Mouse (Mus musculus) layer of hippocampus, adult 18-20 months (tissue): ENCODE results near the gene Slc24a4. TPM values are rescaled to one million over a fixed set of nuclear protein-coding genes. Genes with fewer than 3 reads are reported as not detected.
"Not testable (repeated sequence)": the region's sequence is repeated elsewhere in the genome, so short reads cannot be mapped to it uniquely, and the experiment has no call there.

Experiments
- DNase-seq, 2 experiments: peaks; one replicate each; pipeline ENCODE4 v3.0.0; 2022; ENCODE audit warnings: low spot score in 2 of 2
- total RNA-seq, 2 experiments: library from RNA; stranded (reverse); gene quantifications; 2 replicates each; pipeline ENCODE4 v1.2.3; 2021

Slc24a4 gene
- total RNA-seq, 2 experiments from 2014 or later, result 46.6 to 51.9 TPM

DNA sequence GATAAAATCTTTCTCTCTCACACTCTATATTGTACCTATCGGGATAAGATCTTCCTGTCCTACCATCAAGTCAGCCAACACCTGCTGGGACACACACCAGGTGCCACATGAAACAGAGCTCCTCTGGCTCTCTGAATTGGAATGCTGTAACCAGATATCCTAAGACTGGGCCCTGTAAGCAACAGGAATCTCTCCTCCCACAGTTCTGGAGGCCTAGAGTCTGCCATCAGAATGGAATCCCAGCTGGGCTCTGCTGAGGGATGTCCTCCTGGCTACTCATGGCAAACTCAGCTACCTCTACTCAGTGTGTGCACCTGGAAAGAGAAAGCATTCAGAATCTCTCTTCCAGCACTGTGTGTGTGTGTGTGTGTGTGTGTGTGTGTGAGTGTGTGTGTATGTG lies 115.4 kb downstream of the Slc24a4 start:
- DNase-seq, result no peak

DNA sequence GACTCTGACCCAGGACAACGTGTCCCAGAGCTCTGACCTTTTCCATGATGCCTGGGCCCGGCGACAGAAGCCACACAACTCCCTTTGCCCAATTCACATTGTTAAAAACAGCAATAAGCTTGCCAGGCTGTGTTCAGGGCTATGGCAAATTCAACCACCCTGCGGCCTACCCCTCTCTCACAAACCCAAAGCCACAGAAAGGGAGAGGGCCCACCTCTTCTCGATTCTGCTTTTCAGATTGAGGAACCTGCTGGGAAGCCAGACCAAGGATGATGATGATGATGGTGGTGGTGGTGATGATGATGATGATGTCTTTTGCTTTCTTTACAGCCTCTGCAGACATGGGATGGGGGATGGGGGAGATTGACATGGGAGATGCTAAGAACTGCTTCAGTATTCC lies 117.7 kb downstream of the Slc24a4 start:
- no peak for DNase-seq

DNA sequence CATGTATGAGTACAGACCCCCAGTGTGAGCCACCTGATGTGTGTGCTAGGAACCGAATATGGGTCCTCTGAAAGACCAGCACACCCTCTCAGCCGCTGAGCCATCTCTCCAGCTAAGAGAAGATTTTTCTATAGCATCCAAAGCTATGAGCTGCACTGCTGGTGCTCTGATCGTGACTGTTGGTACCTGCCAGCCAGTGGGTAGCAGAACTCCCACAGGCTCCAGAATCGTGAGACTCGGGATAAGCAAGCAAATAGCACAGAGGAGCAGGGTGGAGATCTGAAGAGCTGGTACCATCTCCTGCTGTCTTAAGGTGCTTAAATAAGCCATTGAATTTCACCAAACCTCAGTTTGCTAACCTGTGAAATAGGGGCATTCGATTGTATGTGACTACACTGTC lies 119.6 kb downstream of the Slc24a4 start:
- no peak for DNase-seq

DNA sequence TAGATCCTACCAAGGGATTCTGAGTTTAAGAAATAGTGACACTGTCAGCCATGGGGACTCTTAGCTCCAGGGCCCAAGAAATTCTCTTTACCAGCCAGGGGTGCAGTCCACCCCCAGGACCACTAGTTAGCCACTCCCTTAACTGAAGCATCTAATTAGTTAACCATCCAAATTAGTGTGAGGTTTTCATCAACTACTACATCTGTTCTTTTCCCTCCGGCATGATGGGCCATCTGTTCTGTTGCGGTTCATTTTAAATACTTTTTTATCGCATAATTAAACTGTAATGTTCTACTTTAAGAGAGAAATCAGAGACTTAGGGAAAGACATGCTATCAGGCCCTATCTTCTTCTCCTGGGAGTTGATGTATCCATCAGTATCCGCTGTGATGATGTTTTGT lies 121.8 kb downstream of the Slc24a4 start:
- DNase-seq, result peak; percentile 38 to 72

DNA sequence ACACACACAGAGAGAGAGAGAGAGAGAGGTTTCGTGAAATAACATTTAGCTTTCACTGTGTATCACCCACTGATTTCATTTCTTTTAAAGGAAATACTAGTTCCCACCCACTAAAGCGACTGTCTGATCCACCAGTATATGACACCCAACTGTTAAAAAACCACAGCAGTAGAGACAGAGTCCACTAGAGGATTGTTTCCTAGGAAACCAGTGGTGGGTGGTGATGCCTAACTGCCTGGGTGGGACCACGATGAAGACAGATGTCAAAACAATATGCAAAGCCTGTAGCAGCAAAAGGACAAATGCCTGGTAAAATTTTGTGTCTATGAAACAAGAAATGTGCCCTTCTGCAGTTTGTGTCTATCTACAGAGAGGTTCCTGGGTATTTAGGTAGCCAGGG lies 122.5 kb downstream of the Slc24a4 start:
- DNase-seq, result peak; percentile 47 to 77

DNA sequence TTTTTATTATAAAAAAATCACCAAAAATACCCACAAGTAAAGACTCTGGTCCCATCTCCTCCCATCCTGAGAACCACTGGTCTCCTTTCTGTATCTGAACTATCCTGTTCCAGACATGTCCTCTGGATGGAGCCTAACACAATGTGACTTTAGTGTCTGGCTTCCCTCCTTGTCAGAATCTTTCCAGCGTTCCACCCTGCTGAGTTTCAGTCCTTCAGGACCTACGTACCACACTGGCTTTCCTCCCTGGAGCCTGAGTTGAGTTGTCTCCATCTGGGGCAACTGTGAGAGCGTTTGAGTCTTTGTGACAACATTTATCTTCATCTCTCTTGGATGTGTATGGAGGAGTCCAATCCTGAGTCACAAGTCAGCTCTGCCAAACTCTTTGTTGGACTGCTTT lies 123.5 kb downstream of the Slc24a4 start:
- DNase-seq, result no peak

DNA sequence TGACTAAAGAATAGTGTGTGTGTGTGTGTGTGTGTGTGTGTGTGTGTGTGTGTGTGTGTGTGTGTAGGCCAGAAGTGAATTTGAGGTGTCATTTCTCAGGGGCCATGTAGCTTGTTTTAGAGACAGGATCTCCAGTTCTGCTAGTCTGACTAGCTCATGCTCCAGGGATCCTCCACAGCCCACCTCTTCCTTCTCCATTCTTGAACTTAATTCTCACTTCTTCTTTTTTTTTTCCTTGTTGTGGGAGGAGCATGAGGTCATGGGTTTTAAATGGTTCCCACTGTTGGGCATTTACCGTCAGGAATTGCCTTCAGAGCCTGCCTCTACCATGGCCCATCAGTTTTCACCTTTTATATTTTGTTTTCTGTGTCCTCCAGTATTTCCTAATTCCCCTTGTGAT lies 124.0 kb downstream of the Slc24a4 start:
- no peak for DNase-seq

DNA sequence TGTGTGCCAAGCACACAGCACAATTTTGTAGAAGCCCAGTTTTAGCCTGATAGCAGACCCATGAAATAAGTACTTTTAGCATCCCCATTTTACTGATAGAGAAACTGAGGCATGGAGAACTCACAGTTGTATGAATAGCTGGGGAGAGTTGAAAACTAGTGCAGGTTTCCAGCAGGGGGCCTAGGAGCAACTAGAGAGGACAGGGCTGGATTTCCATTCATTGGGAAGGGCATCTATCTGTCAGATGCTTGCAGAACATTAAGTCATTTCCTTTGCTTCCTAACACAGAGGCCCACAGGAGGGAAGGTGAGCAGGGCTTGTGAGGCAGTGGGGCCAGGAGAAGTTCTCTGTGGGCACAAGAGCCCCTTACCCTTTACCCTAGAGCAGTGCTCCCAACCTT lies 126.5 kb downstream of the Slc24a4 start:
- DNase-seq, result no peak

DNA sequence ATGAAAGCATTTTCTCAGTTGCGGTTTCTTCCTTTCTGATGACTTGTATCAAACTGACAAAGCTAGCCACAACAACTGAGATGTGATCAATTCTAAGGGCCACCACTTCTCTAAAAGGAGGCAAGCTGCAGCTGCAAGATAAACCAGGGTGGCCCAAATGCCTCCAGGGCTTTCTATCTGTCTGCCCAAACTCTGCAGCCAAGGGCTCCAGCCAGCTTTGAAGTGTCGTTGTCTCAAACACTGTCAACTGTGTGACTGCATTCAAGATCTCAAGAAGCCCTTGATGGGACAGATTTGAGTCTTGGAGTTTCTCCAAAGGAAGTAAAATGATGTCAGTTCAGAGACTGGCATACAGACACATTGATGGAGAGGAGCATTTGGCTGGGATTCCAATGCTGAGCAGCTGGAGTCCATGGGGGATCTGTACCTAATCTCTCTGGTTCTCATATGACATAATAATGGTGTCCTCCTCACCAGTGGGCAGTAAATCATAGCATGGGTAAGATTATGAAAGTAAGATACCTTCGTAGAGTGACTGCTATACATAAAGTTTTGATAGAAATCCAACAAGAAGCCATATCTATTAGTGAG lies 130.1 kb downstream of the Slc24a4 start:
- no peak for DNase-seq

DNA sequence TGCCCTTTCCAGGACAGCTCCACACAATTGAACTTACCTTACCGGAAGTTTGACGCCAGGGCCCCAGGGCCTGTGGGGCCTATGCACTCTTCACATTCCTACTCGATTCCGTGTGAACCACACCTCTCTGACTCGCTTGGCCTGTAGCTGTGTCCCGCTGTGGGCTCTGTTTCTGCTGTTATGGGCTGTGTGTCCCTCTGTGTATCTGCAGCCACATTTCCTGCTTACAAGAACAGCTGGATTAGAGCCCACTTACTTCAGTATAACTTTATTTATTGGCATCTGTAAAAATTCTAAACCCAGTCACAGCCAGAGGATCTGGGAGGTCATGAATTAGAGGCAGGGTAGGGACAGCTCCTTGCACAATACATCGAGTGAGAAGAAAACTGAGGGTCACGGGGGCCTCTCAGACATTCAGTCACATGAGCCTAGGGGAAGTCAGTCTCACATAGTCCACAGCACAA lies 133.4 kb downstream of the Slc24a4 start:
- no peak for DNase-seq

DNA sequence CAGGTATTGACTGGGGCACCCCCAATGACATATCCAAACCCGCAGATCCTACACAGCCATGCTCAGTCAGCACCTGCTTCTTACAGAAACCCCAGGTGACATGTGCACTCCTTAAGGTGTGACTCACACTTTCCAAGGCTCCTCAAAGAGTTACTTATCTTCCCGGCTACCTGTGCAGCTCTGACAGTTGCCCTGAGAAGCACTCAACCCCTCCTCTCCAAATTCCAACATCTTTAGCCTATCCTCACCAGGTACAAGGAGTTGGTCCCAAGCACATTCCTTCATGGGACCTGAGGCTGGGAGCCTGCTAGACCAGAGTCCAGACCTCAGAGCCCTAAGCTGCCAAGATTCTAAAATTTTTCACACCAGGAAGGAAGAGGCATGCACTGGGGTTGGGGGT lies 134.3 kb downstream of the Slc24a4 start:
- no peak for DNase-seq

DNA sequence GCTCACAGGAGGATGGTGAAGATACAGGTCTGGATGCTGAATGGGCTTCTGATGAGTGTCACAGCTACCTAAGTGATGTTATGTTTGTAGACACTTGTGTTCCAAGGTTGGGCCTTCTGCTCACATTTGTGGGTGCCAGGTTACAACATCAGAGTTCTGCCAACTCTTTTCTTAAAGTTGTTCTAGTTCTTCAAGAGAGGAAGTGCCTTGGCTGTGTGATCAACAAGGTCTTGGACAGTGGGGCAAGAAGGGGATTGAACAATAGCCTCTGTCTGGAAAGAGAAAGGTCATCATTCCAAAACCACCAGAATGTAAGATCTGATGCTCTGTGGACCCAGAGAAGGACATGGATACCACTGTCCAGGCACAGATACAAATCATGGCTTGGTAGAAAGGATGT lies 134.7 kb downstream of the Slc24a4 start:
- DNase-seq, result no peak

DNA sequence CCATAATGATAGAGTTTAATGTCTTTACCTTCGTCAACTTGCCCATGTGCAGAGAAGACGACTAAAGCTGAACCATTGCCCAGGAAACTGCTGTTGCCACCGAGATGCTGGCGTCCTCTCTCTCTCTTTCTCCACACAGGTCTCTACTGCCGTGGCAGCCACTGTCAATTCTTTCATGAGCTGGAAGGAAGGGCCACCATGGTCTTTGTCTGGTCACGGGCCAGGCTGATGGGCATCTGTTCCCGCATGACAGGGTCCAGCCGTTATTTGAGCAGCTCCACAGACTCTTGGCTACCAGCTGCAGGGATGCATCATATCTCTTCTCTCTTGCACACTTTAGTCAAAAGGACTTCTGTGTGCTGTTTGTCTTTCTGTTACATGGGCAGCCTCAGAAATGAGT lies 137.9 kb downstream of the Slc24a4 start:
- DNase-seq, result no peak

DNA sequence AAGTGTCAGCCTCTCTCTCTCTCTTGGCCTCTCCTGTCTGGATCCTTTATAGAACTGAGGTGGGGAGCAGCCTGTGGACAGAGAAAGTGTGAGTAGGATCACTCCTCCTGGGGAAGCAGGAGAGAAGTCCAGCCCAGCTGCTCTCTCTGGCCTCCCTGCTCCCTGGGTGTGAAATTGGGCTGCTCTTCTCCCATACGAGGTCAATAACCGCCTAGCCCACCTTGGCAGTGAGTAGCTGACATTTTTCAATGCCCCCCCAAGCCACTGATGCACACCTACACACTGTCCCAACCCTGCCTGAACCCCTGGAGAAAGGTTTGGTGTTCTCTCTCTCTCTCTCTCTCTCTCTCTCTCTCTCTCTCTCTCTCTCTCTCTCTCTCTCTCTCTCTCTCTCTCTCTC lies 140.6 kb downstream of the Slc24a4 start:
- no peak for DNase-seq

DNA sequence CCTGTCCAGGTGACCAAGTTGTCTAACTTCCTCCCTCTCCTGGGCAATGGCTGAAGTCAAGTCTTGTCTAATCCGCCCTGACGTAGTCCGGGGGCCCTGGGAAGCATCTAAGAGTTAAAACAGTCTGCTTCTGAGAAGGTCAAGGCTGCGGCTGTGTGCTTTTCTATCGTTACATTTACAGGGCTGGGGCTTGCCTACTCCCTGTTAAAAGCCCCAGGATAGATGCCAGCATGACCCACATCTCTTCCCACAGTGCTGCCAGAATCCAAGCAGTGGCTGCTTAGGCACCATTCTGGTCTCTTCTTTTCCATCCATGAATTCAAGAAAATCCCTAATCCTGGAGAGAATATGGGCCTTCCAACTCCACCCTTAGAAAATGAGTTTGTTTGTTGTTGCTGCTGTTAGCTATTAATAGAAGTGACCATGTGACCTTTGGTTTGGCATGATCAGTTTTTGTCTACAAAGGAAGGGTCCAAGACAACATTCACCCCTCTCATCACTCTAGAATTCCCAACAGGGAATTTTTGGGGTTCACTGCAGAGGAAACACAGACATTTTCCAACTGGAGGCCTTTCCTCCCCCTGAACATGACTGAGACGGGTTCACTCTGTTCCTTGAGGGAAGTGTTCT lies 142.4 kb downstream of the Slc24a4 start:
- DNase-seq, result no peak

DNA sequence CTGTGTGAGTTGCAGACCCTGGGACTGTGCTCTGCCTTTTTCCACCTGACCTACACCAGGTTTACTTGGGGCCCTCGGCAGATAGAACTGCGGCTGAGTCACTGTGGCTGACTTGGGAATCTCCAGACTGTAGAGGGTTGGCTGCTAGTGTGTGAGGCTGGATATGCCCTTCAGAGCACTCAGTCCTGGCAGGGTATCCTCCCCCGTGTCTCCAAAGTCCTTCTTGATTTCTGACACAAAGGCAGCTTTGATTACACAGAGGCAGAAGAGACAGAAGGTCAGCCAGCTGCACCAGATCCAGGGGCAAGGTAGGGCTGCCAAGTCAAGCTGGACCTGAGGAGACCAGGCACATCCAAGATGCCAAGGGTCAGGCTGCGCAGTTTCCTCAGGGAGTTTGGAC lies 142.9 kb downstream of the Slc24a4 start:
- DNase-seq, result no peak

DNA sequence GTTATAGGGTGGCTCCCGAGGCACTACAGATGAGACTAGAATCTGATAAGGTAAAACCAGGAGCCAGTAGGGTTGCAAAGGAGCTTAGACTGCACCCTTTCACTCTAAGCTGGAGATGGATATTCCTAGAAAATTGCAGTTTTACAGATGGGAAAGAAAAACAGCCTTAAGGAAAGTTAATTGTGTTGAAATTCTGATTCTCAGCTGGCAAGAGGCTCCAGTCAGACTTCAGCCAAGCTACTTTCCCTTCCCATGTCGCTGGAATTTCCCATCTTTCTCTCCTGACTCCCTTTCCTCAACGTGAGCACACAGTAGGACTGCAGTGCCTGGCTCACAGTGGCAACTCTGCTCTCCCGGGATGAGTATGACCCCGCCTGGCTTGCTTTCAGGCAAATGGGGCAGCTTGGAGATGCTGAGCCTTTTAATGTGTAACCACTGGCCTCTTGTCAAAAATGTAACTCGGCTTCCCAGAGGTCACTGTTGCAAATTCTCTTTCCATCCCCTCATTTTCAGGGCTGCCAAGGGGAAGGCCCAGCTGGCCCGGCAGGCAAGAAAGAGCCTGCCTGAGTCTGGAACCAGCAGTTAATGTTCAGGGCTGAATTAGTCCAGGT lies 147.4 kb downstream of the Slc24a4 start:
- no peak for DNase-seq

DNA sequence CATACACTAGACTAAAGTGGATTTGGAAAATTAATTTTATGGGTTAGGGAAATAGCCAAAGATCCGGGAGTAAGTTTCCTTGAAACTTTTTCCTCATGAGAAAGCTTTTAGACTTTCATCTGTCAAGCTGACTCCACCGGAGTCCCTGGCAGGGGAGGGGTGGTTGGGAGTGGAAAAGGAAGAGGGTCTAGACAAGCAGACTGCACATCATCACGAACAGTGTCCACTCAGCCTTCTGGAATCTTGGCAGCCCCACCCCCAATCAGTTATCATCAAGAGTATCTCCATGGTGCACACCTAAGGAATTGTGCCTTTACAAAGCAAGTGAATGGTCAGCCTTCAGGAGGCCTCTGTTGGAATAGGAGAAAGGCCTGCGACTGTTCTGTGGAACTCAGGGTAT lies 151.8 kb downstream of the Slc24a4 start:
- not testable (repeated sequence) for DNase-seq

DNA sequence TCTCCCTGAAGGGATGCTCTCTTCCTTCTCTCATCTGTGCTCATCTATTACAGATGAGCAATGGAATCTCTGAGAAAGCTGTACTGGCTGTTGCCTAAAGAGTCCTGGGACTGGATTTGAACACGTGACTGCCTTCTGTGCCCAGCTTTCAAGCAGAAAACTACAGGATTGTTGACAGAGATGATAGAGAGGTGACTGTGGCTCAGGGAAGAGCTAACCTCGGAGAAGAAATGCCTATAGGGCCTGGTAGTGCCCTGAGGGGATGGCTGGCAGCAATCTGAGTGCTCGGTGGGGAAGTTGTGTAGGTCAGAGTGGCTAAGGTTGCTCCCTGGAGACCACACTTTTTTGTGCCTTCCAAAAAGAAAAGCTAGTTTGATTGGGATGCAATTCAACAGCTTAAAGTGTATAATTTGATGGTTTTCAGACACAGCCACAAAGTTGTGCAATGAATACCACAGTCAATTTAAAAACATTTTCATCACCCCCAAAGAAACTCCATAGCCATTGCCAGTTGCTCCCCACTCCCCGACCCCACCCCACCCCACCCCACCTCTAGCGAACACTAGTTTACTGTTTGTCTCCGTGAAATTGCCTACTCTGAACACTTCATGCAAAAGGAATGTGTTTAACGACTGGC lies 152.5 kb downstream of the Slc24a4 start:
- DNase-seq, result no peak

DNA sequence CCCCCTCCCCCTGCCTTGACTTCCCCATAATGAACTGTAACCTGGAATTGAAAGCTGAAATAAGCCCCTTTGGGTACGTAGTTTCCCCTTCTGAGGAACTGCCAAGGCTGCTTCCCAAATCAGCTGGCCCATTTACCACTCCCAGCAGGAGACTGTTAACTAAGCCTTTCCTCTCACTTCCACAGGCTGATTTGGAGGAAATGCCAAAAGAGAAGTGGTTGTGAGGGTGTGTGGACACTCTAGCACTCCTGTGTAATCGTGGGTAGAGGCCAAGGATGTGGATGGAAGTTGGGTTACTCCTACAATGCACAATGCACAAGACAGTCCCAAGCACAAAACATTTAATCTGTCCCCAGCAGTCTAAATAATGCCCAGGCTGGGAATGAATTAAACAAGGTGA lies 153.6 kb downstream of the Slc24a4 start:
- no peak for DNase-seq

DNA sequence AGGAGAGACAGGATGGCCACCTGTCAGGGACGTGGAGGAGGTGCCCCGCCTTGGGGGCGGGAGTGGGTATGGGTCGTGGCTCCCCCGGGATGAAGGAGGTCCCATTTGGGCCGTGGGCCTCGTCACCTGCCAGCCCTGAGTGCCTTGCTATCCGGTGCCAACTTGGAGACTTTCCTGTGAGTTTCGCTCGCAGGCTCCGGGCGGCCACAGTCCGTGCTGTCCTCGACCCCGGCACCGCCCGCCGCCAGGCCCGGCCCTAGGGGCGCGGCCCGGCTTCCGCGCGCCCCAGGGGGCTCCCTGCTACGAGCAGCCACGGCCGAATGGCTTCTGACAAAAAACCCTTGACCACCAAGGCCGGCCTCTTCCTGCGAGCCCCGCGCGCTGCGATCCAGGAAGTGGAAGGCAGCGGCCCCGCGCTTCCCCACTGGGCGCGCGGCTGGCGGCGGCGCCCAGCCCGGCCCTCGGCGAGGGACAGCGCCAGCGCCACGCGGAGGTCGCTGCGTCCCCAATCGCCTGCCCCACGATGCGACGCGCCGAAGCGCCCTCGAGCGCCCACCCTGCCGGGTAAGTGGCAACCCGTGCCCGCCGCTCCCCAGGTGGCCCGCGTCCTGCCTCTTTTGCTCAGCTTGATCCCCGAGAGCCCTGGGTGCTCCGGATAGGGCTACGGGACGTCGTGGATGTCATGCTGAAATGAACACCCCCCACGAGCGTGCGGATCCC lies 154.4 kb downstream of the Slc24a4 start, which contains the start of gene Rin3:
TSS of gene Rin3 (plus strand) at position 286 of the 720 bp plus-strand sequence.
- no peak for DNase-seq
